Mouse (Mus musculus) thymus, postnatal 14 days (tissue): Measurements from ENCODE around the gene Dnmt3a.

ENCODE experiments used
- DNase-seq: peaks from one replicate; pipeline ENCODE4 v3.0.0; 2021

Dnmt3a gene

GRCm38 (mm10) chr12:3805852-3806251 is at the start of gene Dnmt3a:
Gene Dnmt3a (plus strand): TSS chr12:3806007.
- DNase-seq: no peak

- DNase-seq: no peak
Measured at GRCm38 (mm10) chr12:3756216-3756615, 49.6 kb upstream of the Dnmt3a start.

GRCm38 (mm10) chr12:3758127-3758526 is 47.7 kb upstream of the Dnmt3a start:
- DNase-seq: no peak

GRCm38 (mm10) chr12:3759419-3759818 is 46.4 kb upstream of the Dnmt3a start:
- peak; percentile 40 for DNase-seq

GRCm38 (mm10) chr12:3760876-3761590 is 44.8 kb upstream of the Dnmt3a start:
- no peak for DNase-seq

- no peak for DNase-seq
Measured at GRCm38 (mm10) chr12:3761591-3762295, 44.1 kb upstream of the Dnmt3a start.

GRCm38 (mm10) chr12:3764191-3764804 is 41.5 kb upstream of the Dnmt3a start:
- no peak for DNase-seq

- DNase-seq: no peak
Measured at GRCm38 (mm10) chr12:3767360-3767759, 38.4 kb upstream of the Dnmt3a start.

- no peak for DNase-seq
Measured at GRCm38 (mm10) chr12:3768391-3768790, 37.4 kb upstream of the Dnmt3a start.

GRCm38 (mm10) chr12:3770546-3770945 is 35.3 kb upstream of the Dnmt3a start:
- no peak for DNase-seq

GRCm38 (mm10) chr12:3771080-3771479 is 34.7 kb upstream of the Dnmt3a start:
- DNase-seq: no peak

- DNase-seq: no peak
Measured at GRCm38 (mm10) chr12:3773643-3774042, 32.2 kb upstream of the Dnmt3a start.

- no peak for DNase-seq
Measured at GRCm38 (mm10) chr12:3776015-3776414, 29.8 kb upstream of the Dnmt3a start.

- no peak for DNase-seq
Measured at GRCm38 (mm10) chr12:3777682-3778081, 28.1 kb upstream of the Dnmt3a start.

GRCm38 (mm10) chr12:3778286-3778685 is 27.5 kb upstream of the Dnmt3a start:
- DNase-seq: no peak

GRCm38 (mm10) chr12:3779639-3780038 is 26.2 kb upstream of the Dnmt3a start:
- DNase-seq: no peak

GRCm38 (mm10) chr12:3780405-3780891 is 25.4 kb upstream of the Dnmt3a start:
- DNase-seq: peak; percentile 74

- peak; percentile 35 for DNase-seq
Measured at GRCm38 (mm10) chr12:3780931-3781471, 24.8 kb upstream of the Dnmt3a start.

GRCm38 (mm10) chr12:3781482-3781881 is 24.3 kb upstream of the Dnmt3a start:
- DNase-seq: peak; percentile 94

GRCm38 (mm10) chr12:3783196-3783825 is 22.5 kb upstream of the Dnmt3a start:
- DNase-seq: no peak

GRCm38 (mm10) chr12:3784258-3784657 is 21.5 kb upstream of the Dnmt3a start:
- no peak for DNase-seq

GRCm38 (mm10) chr12:3784729-3785128 is 21.1 kb upstream of the Dnmt3a start:
- DNase-seq: no peak

- DNase-seq: no peak
Measured at GRCm38 (mm10) chr12:3787041-3787440, 18.8 kb upstream of the Dnmt3a start.
